Mouse (Mus musculus): Measurements from ENCODE around the gene Gm47996.
"Not testable (repeated sequence)": the region's sequence is repeated elsewhere in the genome, so short reads cannot be mapped to it uniquely, and the experiment has no call there.

The Gm47996 gene

GRCm38 (mm10) chr1:151203818-151204217 lies 6.1 kb upstream of the Gm47996 start, which contains the start of gene 3110040M04Rik:
3110040M04Rik (plus strand) TSS chr1:151204121.
- not testable (repeated sequence) for DNase-seq (ENCODE audit: low read depth, low spot score)

- not testable (repeated sequence) for DNase-seq (ENCODE audit: low read depth, low spot score)
Observed at GRCm38 (mm10) chr1:151208493-151208892, 1.4 kb upstream of the Gm47996 start.

- DNase-seq (ENCODE audit: low read depth, low spot score): not testable (repeated sequence)
Observed at GRCm38 (mm10) chr1:151208944-151209343, 987 bp upstream of the Gm47996 start.

GRCm38 (mm10) chr1:151211666-151212065 lies 1.7 kb downstream of the Gm47996 start:
- not testable (repeated sequence) for DNase-seq (ENCODE audit: low read depth, low spot score)

- no peak for DNase-seq (ENCODE audit: low read depth, low spot score)
Observed at GRCm38 (mm10) chr1:151214862-151215261, 4.9 kb downstream of the Gm47996 start.

- no peak for DNase-seq (ENCODE audit: low read depth, low spot score)
Observed at GRCm38 (mm10) chr1:151215985-151216384, 6.1 kb downstream of the Gm47996 start.

- DNase-seq (ENCODE audit: low read depth, low spot score): no peak
Observed at GRCm38 (mm10) chr1:151216417-151216816, 6.5 kb downstream of the Gm47996 start.

GRCm38 (mm10) chr1:151219045-151219444 lies 9.1 kb downstream of the Gm47996 start:
- DNase-seq (ENCODE audit: low read depth, low spot score): no peak

- no peak for DNase-seq (ENCODE audit: low read depth, low spot score)
Observed at GRCm38 (mm10) chr1:151220098-151220497, 10.2 kb downstream of the Gm47996 start.

- no peak for DNase-seq (ENCODE audit: low read depth, low spot score)
Observed at GRCm38 (mm10) chr1:151222561-151223267, 12.8 kb downstream of the Gm47996 start.

GRCm38 (mm10) chr1:151223377-151223776 lies 13.4 kb downstream of the Gm47996 start:
- no peak for DNase-seq (ENCODE audit: low read depth, low spot score)

GRCm38 (mm10) chr1:151224536-151224935 lies 14.6 kb downstream of the Gm47996 start:
- DNase-seq (ENCODE audit: low read depth, low spot score): no peak

- no peak for DNase-seq (ENCODE audit: low read depth, low spot score)
Observed at GRCm38 (mm10) chr1:151227506-151227905, 17.6 kb downstream of the Gm47996 start.

- DNase-seq (ENCODE audit: low read depth, low spot score): no peak
Observed at GRCm38 (mm10) chr1:151228320-151228989, 18.5 kb downstream of the Gm47996 start.

- DNase-seq (ENCODE audit: low read depth, low spot score): no peak
Observed at GRCm38 (mm10) chr1:151232346-151232745, 22.4 kb downstream of the Gm47996 start.

- no peak for DNase-seq (ENCODE audit: low read depth, low spot score)
Observed at GRCm38 (mm10) chr1:151233756-151234155, 23.8 kb downstream of the Gm47996 start.

GRCm38 (mm10) chr1:151235574-151235973 lies 25.6 kb downstream of the Gm47996 start:
- no peak for DNase-seq (ENCODE audit: low read depth, low spot score)

- DNase-seq (ENCODE audit: low read depth, low spot score): peak; percentile 35
Observed at GRCm38 (mm10) chr1:151236141-151236930, 26.4 kb downstream of the Gm47996 start.

GRCm38 (mm10) chr1:151237780-151238179 lies 27.8 kb downstream of the Gm47996 start:
- DNase-seq (ENCODE audit: low read depth, low spot score): no peak

GRCm38 (mm10) chr1:151243332-151243731 lies 33.4 kb downstream of the Gm47996 start:
- DNase-seq (ENCODE audit: low read depth, low spot score): no peak

- DNase-seq (ENCODE audit: low read depth, low spot score): no peak
Observed at GRCm38 (mm10) chr1:151244013-151244412, 34.1 kb downstream of the Gm47996 start.

- no peak for DNase-seq (ENCODE audit: low read depth, low spot score)
Observed at GRCm38 (mm10) chr1:151244761-151245160, 34.8 kb downstream of the Gm47996 start.

Measured in telencephalon, adult 2 months (tissue).